Mouse (Mus musculus): ENCODE measurements at regions not wholly inside any gene's neighbourhood (a gene's known extent, or its start where the extent isn't known, plus 50 kb on each side); places are given as distances from the start of the nearest gene placed in this dataset.
"Not testable (repeated sequence)": the region's sequence is repeated elsewhere in the genome, so short reads cannot be mapped to it uniquely, and the experiment has no call there.

DNA sequence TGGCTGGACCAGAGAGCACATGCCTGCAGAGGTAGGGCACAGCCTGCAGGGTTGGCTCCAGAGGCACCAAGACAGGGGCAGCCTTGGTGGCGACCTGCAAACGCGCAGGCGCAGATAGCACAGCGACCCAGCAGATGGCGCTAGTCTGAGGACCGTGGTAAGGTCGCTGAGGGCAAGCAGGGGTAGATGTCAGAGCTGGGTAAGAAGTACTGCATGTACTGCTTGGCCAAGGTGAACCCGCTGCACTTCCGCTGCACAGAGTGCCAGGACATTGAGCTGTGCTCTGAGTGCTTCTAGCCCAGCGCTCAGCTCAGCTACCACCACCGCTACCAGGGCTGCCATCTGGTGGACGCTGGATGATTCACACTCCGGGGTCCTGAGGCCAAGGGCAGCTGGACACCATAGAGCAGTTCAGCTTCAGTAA is 68.3 kb downstream of the Hsp90b1 start:
- DNase-seq (ENCODE audit: low spot score in 2 of 2): peak; percentile 48 to 68

DNA sequence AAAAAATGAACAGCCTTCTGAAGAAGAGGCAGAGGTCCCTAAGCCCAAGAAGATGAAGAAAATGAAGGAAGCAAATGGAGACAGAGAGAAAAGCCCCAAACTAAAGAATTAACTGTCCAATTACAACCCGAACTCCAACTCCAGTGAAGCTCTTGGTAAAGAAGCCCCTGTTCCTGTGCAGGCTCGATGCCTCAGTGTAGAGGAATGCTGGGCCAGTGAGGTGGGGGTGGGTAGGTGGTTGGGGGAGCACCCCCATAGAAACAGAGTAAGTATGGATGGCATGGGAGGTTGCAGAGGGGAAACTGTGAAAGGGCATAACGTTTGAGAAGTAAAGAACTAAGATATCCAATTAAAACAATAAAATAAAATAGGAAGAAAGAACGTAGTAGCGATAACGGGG is 68.8 kb downstream of the Hsp90b1 start:
- DNase-seq (ENCODE audit: low spot score in 2 of 2): not testable (repeated sequence)

DNA sequence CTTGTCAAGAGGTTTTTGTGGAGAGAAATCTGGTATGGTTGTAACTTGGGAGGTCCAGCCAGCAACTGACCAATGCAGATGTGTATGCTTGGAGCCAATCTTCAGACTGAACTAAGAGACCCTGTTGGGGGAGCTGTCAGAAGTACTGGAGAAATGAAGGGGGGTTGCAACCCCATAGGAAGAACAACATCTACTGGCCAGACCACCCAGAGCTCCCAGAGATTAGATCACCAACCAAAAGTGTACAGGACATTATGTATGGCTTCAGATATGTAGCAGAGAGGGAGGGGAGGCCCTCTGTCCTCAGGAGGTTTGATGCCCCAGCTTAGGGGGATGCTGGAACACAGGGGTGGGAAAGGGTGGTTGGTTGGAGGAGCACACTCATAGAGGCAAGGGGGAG is 78.6 kb downstream of the Hsp90b1 start:
- DNase-seq (ENCODE audit: low spot score in 2 of 2): not testable (repeated sequence)

DNA sequence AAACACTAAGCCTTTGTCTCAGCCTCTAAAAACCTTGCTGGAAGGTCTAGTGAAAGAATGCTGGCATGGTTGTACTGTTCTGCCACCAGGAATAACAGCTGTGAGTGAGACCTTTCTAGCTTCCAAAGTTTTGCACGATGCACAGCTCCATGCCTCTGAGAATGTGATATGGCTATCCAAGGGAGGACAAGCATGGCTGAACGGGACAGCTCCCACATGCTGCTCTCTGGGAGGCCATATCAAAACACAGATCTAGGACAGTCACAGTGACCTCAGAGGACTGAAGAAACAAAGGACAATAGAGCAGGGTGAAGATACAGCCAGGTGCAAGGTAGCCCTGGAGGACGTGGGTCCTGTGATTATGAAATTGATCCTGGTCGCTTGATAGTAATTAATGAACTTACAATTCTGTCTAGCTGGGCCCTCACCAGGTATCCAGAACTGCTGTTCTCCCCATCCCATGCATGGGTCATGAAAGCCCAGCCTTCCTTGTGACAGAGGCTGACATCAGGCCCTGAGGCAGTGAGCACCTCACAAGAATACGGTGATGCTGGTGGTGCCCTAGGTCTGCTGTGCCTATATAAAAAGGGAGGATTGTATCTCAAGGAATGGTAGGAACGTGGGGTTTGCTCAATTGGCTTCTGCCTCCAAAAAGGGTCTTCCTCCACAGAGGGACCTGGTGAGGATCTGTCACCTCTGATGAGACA is 87.2 kb downstream of the Hsp90b1 start:
- not testable (repeated sequence) for DNase-seq (ENCODE audit: low spot score in 2 of 2)

DNA sequence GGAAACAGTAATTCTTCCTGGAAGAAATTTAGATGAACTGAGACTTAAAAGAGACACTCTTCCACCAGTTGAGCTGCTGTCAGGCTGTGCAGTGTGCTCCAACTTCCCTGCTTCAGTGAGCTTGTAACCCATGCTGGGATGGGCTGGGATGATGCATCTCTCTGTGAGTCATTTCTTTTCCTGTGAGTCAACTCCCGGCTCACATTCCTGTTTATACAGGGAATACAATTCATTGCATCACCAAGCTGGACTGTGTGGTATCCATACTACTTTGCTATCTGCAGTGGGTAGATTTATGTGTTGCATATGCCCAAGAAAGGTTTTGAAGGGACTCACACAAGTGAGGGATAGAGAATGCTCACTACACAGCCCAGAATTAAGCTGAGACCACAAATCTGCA is 93.0 kb downstream of the Hsp90b1 start:
- not testable (repeated sequence) for DNase-seq (ENCODE audit: low spot score in 2 of 2)

DNA sequence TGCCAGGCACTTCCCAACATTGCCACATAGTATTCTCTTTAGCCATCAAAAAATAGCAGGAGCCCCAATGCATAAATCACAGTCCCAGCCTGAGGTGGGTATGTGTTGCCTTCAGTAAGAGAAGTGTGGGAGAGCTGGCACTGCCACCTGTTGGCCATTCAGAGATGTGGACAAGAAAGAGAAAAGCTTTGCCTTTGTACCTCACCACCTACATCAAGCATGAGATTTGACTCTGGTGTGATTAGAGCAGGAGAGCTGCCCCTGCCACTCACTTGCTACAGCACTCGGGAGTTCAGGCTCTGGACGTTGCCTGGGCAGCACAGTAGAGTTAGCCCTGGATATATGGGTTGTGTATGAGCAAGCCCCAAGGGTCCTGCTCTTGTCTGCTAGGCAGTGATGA is 95.3 kb downstream of the Hsp90b1 start:
- DNase-seq (ENCODE audit: low spot score in 2 of 2): peak in 1 of 2 experiments; percentile 2

DNA sequence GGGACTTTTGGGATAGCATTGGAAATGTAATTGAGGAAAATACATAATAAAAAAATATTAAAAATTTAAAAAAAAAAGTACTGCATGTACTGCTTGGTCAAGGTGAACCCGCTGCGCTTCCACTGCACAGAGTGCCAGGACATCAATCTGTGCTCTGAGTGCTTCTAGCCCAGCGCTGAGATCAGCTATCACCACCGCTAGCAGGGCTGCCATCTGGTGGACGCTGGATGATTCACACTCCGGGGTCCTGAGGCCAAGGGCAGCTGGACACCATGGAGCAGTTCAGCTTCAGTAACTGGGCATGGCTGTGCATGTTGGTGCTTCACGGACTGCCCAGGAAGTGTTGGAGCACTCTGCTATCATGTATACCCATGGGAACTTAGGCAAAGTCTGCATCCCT is 102.1 kb upstream of the Syn3 start:
- not testable (repeated sequence) for DNase-seq (ENCODE audit: low spot score in 2 of 2)

DNA sequence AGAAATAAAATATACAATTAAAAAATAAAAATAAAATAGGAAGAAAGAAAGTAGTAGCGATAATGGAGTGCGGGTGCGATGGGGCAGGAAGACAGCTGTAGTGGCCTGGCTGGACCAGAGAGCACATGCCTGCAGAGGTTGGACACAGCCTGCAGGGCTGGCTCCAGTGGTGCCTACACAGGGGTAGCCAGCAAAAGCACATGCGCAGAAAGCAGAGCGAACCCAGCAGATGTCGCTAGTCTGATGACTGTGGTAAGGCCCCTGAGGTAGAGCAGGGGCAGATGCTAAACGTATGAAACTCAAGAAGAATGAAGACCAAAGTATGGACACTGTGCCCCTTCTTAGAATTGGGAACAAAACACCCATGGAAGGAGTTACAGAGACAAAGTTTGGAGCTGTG is 101.3 kb upstream of the Syn3 start:
- DNase-seq (ENCODE audit: low spot score in 2 of 2): not testable (repeated sequence)

DNA sequence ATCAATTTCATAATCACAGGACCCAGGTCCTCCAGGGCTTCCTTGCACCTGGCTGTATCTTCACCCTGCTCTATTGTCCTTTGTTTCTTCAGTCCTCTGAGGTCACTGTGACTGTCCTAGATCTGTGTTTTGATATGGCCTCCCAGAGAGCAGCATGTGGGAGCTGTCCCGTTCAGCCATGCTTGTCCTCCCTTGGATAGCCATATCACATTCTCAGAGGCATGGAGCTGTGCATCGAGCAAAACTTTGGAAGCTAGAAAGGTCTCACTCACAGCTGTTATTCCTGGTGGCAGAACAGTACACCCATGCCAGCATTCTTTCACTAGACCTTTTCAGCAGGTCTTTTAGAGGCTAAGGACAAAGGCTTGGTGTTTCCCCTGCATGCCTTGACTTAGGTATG is 91.5 kb upstream of the Syn3 start:
- DNase-seq (ENCODE audit: low spot score in 2 of 2): not testable (repeated sequence)

DNA sequence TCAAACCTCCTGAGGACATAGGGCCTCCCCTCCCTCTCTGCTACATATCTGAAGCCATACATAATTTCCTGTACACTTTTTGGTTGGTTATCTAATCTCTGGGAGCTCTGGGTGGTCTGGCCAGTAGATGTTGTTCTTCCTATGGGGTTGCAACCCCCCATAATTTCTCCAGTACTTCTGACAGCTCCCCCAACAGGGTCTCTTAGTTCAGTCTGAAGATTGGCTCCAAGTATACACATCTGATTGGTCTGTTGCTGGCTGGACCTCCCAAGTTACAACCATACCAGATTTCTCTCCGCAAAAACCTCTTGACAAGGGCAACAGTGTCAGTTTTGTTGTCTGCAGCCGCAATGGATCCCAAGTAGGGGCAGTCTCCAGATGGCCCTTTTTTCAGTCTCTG is 68.2 kb upstream of the Syn3 start:
- not testable (repeated sequence) for DNase-seq (ENCODE audit: low spot score in 2 of 2)

DNA sequence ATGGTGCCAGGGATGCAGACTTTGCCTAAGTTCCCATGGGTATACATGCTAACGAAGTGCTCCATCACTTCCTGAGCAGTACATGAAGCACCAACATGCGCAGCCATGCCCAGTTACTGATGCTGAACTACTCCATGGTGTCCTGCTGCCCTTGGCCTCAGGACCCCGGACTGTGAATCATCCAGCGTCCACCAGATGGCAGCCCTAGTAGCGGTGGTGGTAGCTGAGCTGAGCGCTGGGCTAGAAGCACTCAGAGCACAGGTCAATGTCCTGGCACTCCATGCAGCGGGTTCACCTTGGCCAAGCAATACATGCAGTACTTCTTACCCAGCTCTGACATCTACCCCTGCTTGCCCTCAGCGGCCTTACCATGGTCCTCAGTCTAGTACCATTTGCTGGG is 57.1 kb upstream of the Syn3 start:
- no peak for DNase-seq (ENCODE audit: low spot score in 2 of 2)
